Mouse (Mus musculus) granulocyte monocyte progenitor cell, adult 5-6 weeks (primary cell): ENCODE data around the gene Olfr945. TPM values are rescaled to one million over a fixed set of nuclear protein-coding genes. Genes with fewer than 3 reads are reported as not detected.

Experiments
- ATAC-seq: replicated peaks from 2 replicates; pipeline ENCODE4 v1.8.0; 2016; ENCODE audit warnings: mild to moderate bottlenecking, moderate TSS enrichment, inconsistent platforms; ENCODE audit not compliant: poor library complexity, severe bottlenecking
- total RNA-seq, 2 experiments: library from RNA; stranded (forward) in 1 of 2; stranded (reverse) in 1 of 2; fragments of 200-712, 200-1000 nt in 1 of 2; fragments of >200 nt in 1 of 2; fragmentation: Nextera tagmentation in 1 of 2; gene quantifications; 2 replicates each; pipeline ENCODE4 v1.2.3; 2014 to 2017

Olfr945 gene
- not detected in 2 replicates for total RNA-seq (2014; fragmentation: Nextera tagmentation)
- total RNA-seq (2017), result not detected in 2 replicates

DNA sequence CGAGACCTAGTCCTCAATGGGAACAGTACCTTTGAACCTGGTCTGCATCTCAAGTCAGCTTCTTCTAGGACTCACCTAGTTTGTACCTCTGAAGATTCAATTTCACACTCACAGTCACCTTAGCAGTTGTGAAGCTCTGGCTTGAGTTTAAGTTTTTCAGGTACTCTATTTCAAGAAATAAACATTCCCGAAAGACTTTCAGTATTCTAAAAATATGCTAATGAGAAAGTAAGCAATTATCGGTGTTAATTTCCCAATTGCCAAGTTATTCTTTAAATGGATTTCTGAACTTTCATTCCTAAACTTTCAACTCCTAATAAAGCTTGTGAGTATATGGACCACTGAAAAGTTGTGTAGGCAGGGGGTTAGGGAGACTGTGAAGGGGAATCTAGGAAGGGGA is at the start of gene Olfr945:
Gene Olfr945, minus strand, starts transcription at position 101 of the 400 bp plus-strand sequence.
- no peak for ATAC-seq

GRCm38 (mm10) chr9:39325945-39326344 is 49.3 kb upstream of the Olfr945 start, which contains the start of gene Olfr948:
Gene Olfr948 (minus strand): TSS chr9:39326045.
- no peak for ATAC-seq

DNA sequence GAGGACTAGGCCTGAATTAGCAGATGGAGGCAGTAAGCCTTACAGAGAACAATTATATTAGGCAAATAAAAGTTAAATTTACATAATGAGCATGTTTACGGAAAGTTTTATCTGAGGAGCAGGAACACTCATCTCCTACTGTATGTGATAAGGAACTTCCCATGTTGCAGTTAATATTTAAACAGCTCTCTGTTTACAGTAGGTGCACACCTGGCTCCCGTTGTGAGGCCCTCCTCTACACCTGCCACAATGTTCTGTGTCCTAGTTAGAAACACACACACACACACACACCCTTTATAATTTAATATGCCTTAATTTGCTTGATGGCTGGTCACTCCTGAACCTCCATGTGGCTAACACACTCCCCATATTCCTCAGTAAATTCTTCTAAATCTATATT is 10.5 kb upstream of the Olfr945 start:
- no peak for ATAC-seq

GRCm38 (mm10) chr9:39249894-39250293 is 26.7 kb downstream of the Olfr945 start, which contains the start of gene Olfr1537:
Gene Olfr1537 (minus strand): TSS chr9:39249994.
- ATAC-seq, result no peak

Other genes starting within 250 kb of the Olfr945 start
- not detected in 2 replicates for gene Olfr937, start 211.9 kb downstream of the Olfr945 start, total RNA-seq (2014; fragmentation: Nextera tagmentation)
- gene Olfr937, start 211.9 kb downstream of the Olfr945 start, total RNA-seq (2017), result not detected in 2 replicates
- gene Olfr938, start 197.9 kb downstream of the Olfr945 start, total RNA-seq (2014; fragmentation: Nextera tagmentation), result not detected in 2 replicates
- gene Olfr938, start 197.9 kb downstream of the Olfr945 start, total RNA-seq (2017), result not detected in 2 replicates
- gene Olfr27, start 148.7 kb downstream of the Olfr945 start, total RNA-seq (2014; fragmentation: Nextera tagmentation), result not detected in 2 replicates
- gene Olfr27, start 148.7 kb downstream of the Olfr945 start, total RNA-seq (2017), result not detected in 2 replicates
- gene Olfr943, start 110.5 kb downstream of the Olfr945 start, total RNA-seq (2014; fragmentation: Nextera tagmentation), result not detected in 2 replicates
- gene Olfr943, start 110.5 kb downstream of the Olfr945 start, total RNA-seq (2017), result not detected in 2 replicates
- gene Olfr944, start 74.9 kb downstream of the Olfr945 start, total RNA-seq (2014; fragmentation: Nextera tagmentation), result not detected in 2 replicates
- gene Olfr944, start 74.9 kb downstream of the Olfr945 start, total RNA-seq (2017), result not detected in 2 replicates
- gene Olfr1537, start 26.8 kb downstream of the Olfr945 start, total RNA-seq (2014; fragmentation: Nextera tagmentation), result not detected in 2 replicates
- gene Olfr1537, start 26.8 kb downstream of the Olfr945 start, total RNA-seq (2017), result not detected in 2 replicates
- not detected in 2 replicates for gene Olfr948, start 49.2 kb upstream of the Olfr945 start, total RNA-seq (2014; fragmentation: Nextera tagmentation)
- gene Olfr948, start 49.2 kb upstream of the Olfr945 start, total RNA-seq (2017), result not detected in 2 replicates
- gene Olfr951, start 110.6 kb upstream of the Olfr945 start, total RNA-seq (2014; fragmentation: Nextera tagmentation), result not detected in 2 replicates
- not detected in 2 replicates for gene Olfr951, start 110.6 kb upstream of the Olfr945 start, total RNA-seq (2017)
- not detected in 2 replicates for gene Olfr952, start 150.3 kb upstream of the Olfr945 start, total RNA-seq (2014; fragmentation: Nextera tagmentation)
- not detected in 2 replicates for gene Olfr952, start 150.3 kb upstream of the Olfr945 start, total RNA-seq (2017)
- gene Olfr954, start 179.9 kb upstream of the Olfr945 start, total RNA-seq (2014; fragmentation: Nextera tagmentation), result not detected in 2 replicates
- gene Olfr954, start 179.9 kb upstream of the Olfr945 start, total RNA-seq (2017), result not detected in 2 replicates
- not detected in 2 replicates for gene Olfr955, start 195.1 kb upstream of the Olfr945 start, total RNA-seq (2014; fragmentation: Nextera tagmentation)
- gene Olfr955, start 195.1 kb upstream of the Olfr945 start, total RNA-seq (2017), result not detected in 2 replicates
- gene Olfr44, start 217.2 kb upstream of the Olfr945 start, total RNA-seq (2014; fragmentation: Nextera tagmentation), result not detected in 2 replicates
- gene Olfr44, start 217.2 kb upstream of the Olfr945 start, total RNA-seq (2017), result not detected in 2 replicates
- not detected in 2 replicates for gene Olfr957, start 239.0 kb upstream of the Olfr945 start, total RNA-seq (2014; fragmentation: Nextera tagmentation)
- not detected in 2 replicates for gene Olfr957, start 239.0 kb upstream of the Olfr945 start, total RNA-seq (2017)